Mouse (Mus musculus): ENCODE measurements at regions not wholly inside any gene's neighbourhood (a gene's known extent, or its start where the extent isn't known, plus 50 kb on each side); places are given as distances from the start of the nearest gene placed in this dataset.

DNA sequence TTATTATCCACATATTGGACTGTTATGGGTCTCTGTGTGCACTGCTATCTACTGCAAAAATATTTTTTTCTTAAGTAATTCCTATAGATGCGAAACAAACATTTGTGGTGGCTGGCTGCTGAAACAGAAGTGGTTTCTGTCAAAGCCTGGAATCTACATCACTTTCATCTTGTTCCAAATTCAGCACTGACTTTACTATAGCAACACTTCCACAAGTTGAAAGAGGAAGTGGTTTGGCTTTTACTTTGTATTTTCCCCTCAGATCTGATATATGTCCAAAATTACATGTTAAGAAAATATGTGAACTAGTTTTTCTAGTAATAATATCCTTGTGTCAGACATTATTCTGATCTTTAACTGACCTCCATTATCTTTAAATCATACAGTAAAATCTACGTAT is 2715.8 kb downstream of the 9330182O14Rik start:
- no peaks in the 10 kb centered on the region for H3K27me3 ChIP-seq (replicated peaks; ENCODE audit: control insufficient read depth, insufficient read depth, low read length)
- H3K4me1 ChIP-seq (replicated peaks; ENCODE audit: control insufficient read depth, insufficient read depth, low read length) = no peaks in the 10 kb centered on the region
- no peaks in the 10 kb centered on the region for H3K9me3 ChIP-seq (ENCODE audit: control insufficient read depth)
- no peak for ATAC-seq
- no peak overlapping the region for H3K9ac ChIP-seq (ENCODE audit: low read depth, low read length)
- no peaks in the 10 kb centered on the region for H3K36me3 ChIP-seq (ENCODE audit: control insufficient read depth, insufficient read depth)
- no peak overlapping the region for H3K4me2 ChIP-seq (replicated peaks; ENCODE audit: low read depth)
- WGBS = 88% methylated on average over 2 of the region's 2 CpGs
- no peak overlapping the region for H3K27ac ChIP-seq (ENCODE audit: low read depth, low read length)
- no peak overlapping the region for H3K4me3 ChIP-seq (ENCODE audit: low read depth, low read length)
- no peak for TF ChIP-seq CTCF (IDR thresholded peaks at IDR 0.05; ENCODE audit: low read depth)

DNA sequence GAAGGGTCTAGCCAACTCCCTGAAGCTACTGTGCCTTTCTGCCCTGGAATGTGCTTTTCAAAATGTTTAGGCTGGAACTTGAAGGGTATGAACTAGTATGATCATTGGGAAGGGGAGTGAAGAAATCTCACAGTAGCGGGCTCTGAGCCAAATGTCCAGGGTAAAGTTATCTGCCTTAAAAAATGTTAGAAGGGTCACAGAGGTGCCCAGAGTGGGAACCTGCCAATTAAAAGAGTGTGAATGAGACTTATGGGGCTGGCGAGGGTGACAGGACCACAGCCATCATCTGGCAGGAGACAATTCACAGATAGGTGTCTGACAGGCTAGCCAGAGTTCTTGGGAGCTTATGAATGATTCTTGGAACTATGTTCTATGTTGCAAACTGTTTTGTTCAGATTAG is 2738.3 kb downstream of the 9330182O14Rik start:
- TF ChIP-seq CTCF (IDR thresholded peaks at IDR 0.05; ENCODE audit: low read depth) = no peak
- Histone ChIP-seq H3K36me3 (ENCODE audit: control insufficient read depth, insufficient read depth) (no peaks in the 10 kb centered on the region), H3K9me3 (ENCODE audit: control insufficient read depth) (no peaks in the 10 kb centered on the region), H3K4me2 (replicated peaks; ENCODE audit: low read depth) (no peak overlapping the region), H3K27ac (ENCODE audit: low read depth, low read length) (no peak overlapping the region), H3K9ac (ENCODE audit: low read depth, low read length) (no peak overlapping the region), H3K27me3 (replicated peaks; ENCODE audit: control insufficient read depth, insufficient read depth, low read length) (no peaks in the 10 kb centered on the region), H3K4me1 (replicated peaks; ENCODE audit: control insufficient read depth, insufficient read depth, low read length) (no peaks in the 10 kb centered on the region), H3K4me3 (ENCODE audit: low read depth, low read length) (no peak overlapping the region)
- 81% methylated on average over 2 of the region's 2 CpGs for WGBS
- ATAC-seq = no peak

DNA sequence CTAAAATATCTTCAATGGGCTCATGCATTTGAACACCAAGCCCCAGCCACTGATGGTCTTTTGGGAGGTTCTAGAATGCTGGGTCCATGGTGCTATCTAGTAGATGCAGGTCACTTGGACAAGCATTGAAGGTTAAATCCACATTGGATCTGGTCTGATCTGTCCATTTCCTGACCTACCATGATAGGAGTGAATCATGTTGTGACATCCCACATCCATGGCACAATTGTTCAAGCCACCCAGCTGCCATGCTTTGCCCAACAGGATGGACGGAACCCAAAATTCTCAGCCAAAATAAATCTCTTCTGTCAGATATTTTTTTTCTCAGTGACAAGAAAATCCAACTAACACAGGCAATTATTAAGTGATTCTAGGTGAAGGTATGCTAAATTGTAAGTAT is 2760.4 kb downstream of the 9330182O14Rik start:
- no peak for ATAC-seq
- Histone ChIP-seq H3K27me3 (replicated peaks; ENCODE audit: control insufficient read depth, insufficient read depth, low read length) (no peaks in the 10 kb centered on the region), H3K9ac (ENCODE audit: low read depth, low read length) (no peak overlapping the region), H3K36me3 (ENCODE audit: control insufficient read depth, insufficient read depth) (no peaks in the 10 kb centered on the region), H3K4me3 (ENCODE audit: low read depth, low read length) (no peak overlapping the region), H3K27ac (ENCODE audit: low read depth, low read length) (no peak overlapping the region), H3K4me2 (replicated peaks; ENCODE audit: low read depth) (no peak overlapping the region), H3K9me3 (ENCODE audit: control insufficient read depth) (no peaks in the 10 kb centered on the region), H3K4me1 (replicated peaks; ENCODE audit: control insufficient read depth, insufficient read depth, low read length) (no peaks in the 10 kb centered on the region)
- no peak for TF ChIP-seq CTCF (IDR thresholded peaks at IDR 0.05; ENCODE audit: low read depth)
- 88% methylated on average over 1 of the region's 1 CpGs for WGBS

DNA sequence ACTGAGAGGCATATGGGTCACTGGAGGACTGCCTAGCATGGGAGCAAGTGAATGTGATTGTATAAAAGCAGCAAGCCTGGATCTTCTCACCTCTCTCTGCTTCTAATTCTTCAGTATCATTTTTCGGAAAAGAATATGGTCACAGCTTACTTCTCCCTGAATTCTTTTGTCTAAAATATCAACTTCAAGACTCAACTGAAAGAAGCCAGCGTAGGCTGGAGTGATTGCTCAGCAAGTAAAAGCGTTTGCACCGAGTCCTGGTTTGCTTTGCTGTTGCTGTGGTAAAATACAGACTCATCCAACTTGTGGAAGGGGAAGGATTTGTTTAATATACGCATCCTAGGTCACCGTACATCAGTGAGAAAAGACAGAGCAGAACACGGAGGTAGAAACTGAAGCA is 2765.9 kb downstream of the 9330182O14Rik start:
- Histone ChIP-seq H3K36me3 (ENCODE audit: control insufficient read depth, insufficient read depth) (no peaks in the 10 kb centered on the region), H3K27me3 (replicated peaks; ENCODE audit: control insufficient read depth, insufficient read depth, low read length) (no peaks in the 10 kb centered on the region), H3K4me3 (ENCODE audit: low read depth, low read length) (no peak overlapping the region), H3K9ac (ENCODE audit: low read depth, low read length) (no peak overlapping the region), H3K4me2 (replicated peaks; ENCODE audit: low read depth) (no peak overlapping the region), H3K9me3 (ENCODE audit: control insufficient read depth) (no peaks in the 10 kb centered on the region), H3K4me1 (replicated peaks; ENCODE audit: control insufficient read depth, insufficient read depth, low read length) (no peaks in the 10 kb centered on the region), H3K27ac (ENCODE audit: low read depth, low read length) (no peak overlapping the region)
- TF ChIP-seq CTCF (IDR thresholded peaks at IDR 0.05; ENCODE audit: low read depth) = no peak
- WGBS = 67% methylated on average over 7 of the region's 7 CpGs
- no peak for ATAC-seq

DNA sequence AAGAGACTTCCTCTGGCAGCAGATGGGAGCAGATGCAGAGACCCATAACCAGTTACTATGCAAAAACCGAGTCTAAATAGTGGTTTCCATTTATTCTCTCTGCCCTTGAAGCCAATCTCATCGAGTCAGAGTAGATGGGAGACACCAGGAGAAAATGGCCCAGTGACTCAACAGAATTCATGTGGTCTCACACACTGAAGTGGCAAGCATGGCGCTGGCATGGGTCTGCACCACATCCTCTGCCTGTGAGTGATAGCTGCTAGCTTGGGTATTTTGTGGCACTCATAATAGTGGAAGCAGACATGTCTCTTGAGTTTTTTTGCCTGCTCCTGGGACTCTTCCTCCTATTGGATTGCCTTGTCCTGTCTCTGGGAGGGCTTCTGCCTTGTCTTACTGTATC is 2767.6 kb downstream of the 9330182O14Rik start:
- H3K4me3 ChIP-seq (ENCODE audit: low read depth, low read length) = no peak overlapping the region
- no peaks in the 10 kb centered on the region for H3K36me3 ChIP-seq (ENCODE audit: control insufficient read depth, insufficient read depth)
- H3K9me3 ChIP-seq (ENCODE audit: control insufficient read depth) = no peaks in the 10 kb centered on the region
- no peak overlapping the region for H3K27ac ChIP-seq (ENCODE audit: low read depth, low read length)
- H3K4me2 ChIP-seq (replicated peaks; ENCODE audit: low read depth) = no peak overlapping the region
- H3K9ac ChIP-seq (ENCODE audit: low read depth, low read length) = no peak overlapping the region
- WGBS = 82% methylated on average over 3 of the region's 3 CpGs
- no peak for TF ChIP-seq CTCF (IDR thresholded peaks at IDR 0.05; ENCODE audit: low read depth)
- no peaks in the 10 kb centered on the region for H3K4me1 ChIP-seq (replicated peaks; ENCODE audit: control insufficient read depth, insufficient read depth, low read length)
- no peak for ATAC-seq
- no peaks in the 10 kb centered on the region for H3K27me3 ChIP-seq (replicated peaks; ENCODE audit: control insufficient read depth, insufficient read depth, low read length)

DNA sequence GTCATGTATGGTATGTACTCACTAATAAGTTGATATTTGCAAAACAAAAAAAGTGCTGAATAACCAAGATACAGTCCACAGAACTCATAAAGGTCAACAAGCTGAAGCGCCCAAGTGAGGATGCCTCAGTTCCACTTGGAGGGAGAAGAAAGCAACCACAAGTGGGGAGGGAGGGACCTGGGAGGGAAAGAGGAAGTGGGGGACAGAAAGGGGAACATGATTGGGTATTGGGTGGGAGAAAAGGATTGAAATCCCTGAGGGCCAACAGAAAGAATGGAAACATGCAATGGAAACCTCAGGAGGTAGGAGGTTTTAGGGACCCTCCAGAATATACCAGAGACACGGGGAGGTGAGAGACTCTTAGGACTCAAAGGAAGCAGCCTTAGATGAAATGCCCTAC is 2777.2 kb downstream of the 9330182O14Rik start:
- H3K9ac ChIP-seq (ENCODE audit: low read depth, low read length) = no peak overlapping the region
- no peaks in the 10 kb centered on the region for H3K36me3 ChIP-seq (ENCODE audit: control insufficient read depth, insufficient read depth)
- no peak overlapping the region for H3K27ac ChIP-seq (ENCODE audit: low read depth, low read length)
- no peak for TF ChIP-seq CTCF (IDR thresholded peaks at IDR 0.05; ENCODE audit: low read depth)
- WGBS = 80% methylated on average over 2 of the region's 2 CpGs
- H3K27me3 ChIP-seq (replicated peaks; ENCODE audit: control insufficient read depth, insufficient read depth, low read length) = no peaks in the 10 kb centered on the region
- no peaks in the 10 kb centered on the region for H3K9me3 ChIP-seq (ENCODE audit: control insufficient read depth)
- H3K4me1 ChIP-seq (replicated peaks; ENCODE audit: control insufficient read depth, insufficient read depth, low read length) = no peaks in the 10 kb centered on the region
- ATAC-seq = no peak
- no peak overlapping the region for H3K4me2 ChIP-seq (replicated peaks; ENCODE audit: low read depth)
- H3K4me3 ChIP-seq (ENCODE audit: low read depth, low read length) = no peak overlapping the region

DNA sequence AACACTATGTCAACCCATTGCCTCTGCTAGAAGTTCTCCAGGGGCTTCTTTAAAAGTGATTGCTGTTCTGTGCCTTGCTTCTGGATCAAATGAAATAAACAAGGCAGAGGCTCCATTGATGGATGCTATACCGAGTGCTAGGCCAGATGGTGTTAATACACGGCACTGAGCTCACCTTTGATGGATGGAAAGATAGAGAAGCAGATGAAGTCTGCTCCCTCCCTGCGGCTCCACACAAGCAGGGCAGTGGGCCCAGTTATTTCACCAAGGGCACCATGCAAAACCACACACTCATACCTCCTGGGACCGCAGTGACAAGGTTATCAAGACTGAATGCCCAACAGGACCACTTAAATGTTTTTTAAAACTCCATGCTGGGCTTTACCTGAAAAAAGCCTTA is 2778.7 kb downstream of the 9330182O14Rik start:
- no peaks in the 10 kb centered on the region for H3K9me3 ChIP-seq (ENCODE audit: control insufficient read depth)
- H3K27ac ChIP-seq (ENCODE audit: low read depth, low read length) = no peak overlapping the region
- 60% methylated on average over 4 of the region's 4 CpGs for WGBS
- no peaks in the 10 kb centered on the region for H3K27me3 ChIP-seq (replicated peaks; ENCODE audit: control insufficient read depth, insufficient read depth, low read length)
- ATAC-seq = no peak
- no peak for TF ChIP-seq CTCF (IDR thresholded peaks at IDR 0.05; ENCODE audit: low read depth)
- no peak overlapping the region for H3K4me2 ChIP-seq (replicated peaks; ENCODE audit: low read depth)
- H3K36me3 ChIP-seq (ENCODE audit: control insufficient read depth, insufficient read depth) = no peaks in the 10 kb centered on the region
- no peak overlapping the region for H3K9ac ChIP-seq (ENCODE audit: low read depth, low read length)
- no peaks in the 10 kb centered on the region for H3K4me1 ChIP-seq (replicated peaks; ENCODE audit: control insufficient read depth, insufficient read depth, low read length)
- H3K4me3 ChIP-seq (ENCODE audit: low read depth, low read length) = no peak overlapping the region
